Mouse (Mus musculus): ENCODE measurements around the gene 9130230L23Rik. TPM values are rescaled to one million over a fixed set of nuclear protein-coding genes. Genes with fewer than 3 reads are reported as not detected.

Gene 9130230L23Rik
- total and polyA plus RNA-seq, 3 experiments = 0.20 to 0.30 TPM; not detected in 1

DNA sequence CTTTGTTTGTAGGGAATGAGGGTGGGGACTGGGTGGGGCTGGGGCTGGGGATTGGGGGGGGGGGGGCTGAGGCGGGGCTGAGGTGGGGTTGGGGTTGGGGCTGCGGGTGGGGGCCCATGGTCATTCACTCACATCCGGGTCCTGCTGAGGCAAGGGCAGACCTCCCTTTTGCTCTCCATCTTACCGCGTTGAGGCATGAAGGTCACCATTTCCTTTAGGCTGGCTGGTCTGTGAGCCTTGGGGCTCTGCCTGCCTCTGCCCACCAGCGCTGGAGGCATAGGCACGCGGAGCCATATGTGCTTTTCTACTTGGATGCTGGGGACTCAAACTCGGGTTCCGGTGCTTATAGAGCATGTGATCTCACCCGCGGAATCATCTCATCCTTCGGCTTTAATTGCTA lies 28.4 kb downstream of the 9130230L23Rik start:
- in situ Hi-C loops (cut with MboI; ENCODE audit: low pct_ligation_motif_present, low pct_unique_long_range_greater_than_20kb, low sequenced_read_pairs) = no loop called here
- H3K9me3 ChIP-seq (replicated peaks; ENCODE audit: low read length) = no peaks in the 10 kb centered on the region
- no peaks in the 10 kb centered on the region for H3K36me3 ChIP-seq (replicated peaks in 1 of 2; ENCODE audit: control insufficient read depth in 1 of 2, insufficient read depth in 1 of 2, low read length in 1 of 2)
- H3K79me2 ChIP-seq (replicated peaks; ENCODE audit: control insufficient read depth, extremely low read depth, insufficient read depth, poor library complexity, severe bottlenecking) = no peaks in the 10 kb centered on the region
- no peak overlapping the region for H3K4me3 ChIP-seq (replicated peaks in 1 of 3; ENCODE audit: low read depth in 2 of 3, low read length in 2 of 3, poor library complexity in 1 of 3)
- no peak overlapping the region for H3K4me2 ChIP-seq (ENCODE audit: insufficient read depth, low read depth, poor library complexity, severe bottlenecking)
- no peaks in the 10 kb centered on the region for H3K27me3 ChIP-seq (replicated peaks)
- no peak overlapping the region for H3K9ac ChIP-seq (ENCODE audit: insufficient read depth, low read depth)
- H3K27ac ChIP-seq (ENCODE audit: insufficient read depth, low read depth) = no peak overlapping the region
- DNase-seq (ENCODE audit: extremely low read depth) = no peak
- TF ChIP-seq GABPA (IDR thresholded peaks at IDR 0.05; ENCODE audit: insufficient replicate concordance, low read depth, low read length) (no peak), CHD1 (IDR thresholded peaks at IDR 0.05; ENCODE audit: low read depth, low read length) (no peak), ZMIZ1 (IDR thresholded peaks at IDR 0.05; ENCODE audit: low read depth, low read length) (no peak), USF2 (conservative IDR thresholded peaks at IDR 0.05; ENCODE audit: low read depth, low read length) (no peak), NRF1 (IDR thresholded peaks at IDR 0.05; ENCODE audit: low read depth, low read length) (no peak), CHD2 (IDR thresholded peaks at IDR 0.05; ENCODE audit: low read length) (no peak), ZC3H11A (IDR thresholded peaks at IDR 0.05; ENCODE audit: low read depth, low read length) (no peak), BHLHE40 (IDR thresholded peaks at IDR 0.05; ENCODE audit: low read depth, low read length) (no peak), E2F4 (IDR thresholded peaks at IDR 0.05; ENCODE audit: insufficient replicate concordance, low read depth, low read length) (no peak)
- dilution Hi-C loops (cut with MboI; ENCODE audit: extremely low pct_ligation_motif_present, extremely low pct_unique_long_range_greater_than_20kb, low sequenced_read_pairs) = no loop called here
- H3K4me1 ChIP-seq (ENCODE audit: control insufficient read depth in 1 of 2, insufficient read depth in 2 of 2) = no peaks in the 10 kb centered on the region

GRCm38 (mm10) chr5:65973189-65973588 lies 30.9 kb downstream of the 9130230L23Rik start:
- H3K27me3 ChIP-seq (replicated peaks) = no peaks in the 10 kb centered on the region
- H3K27ac ChIP-seq (ENCODE audit: insufficient read depth, low read depth) = no peak overlapping the region
- no peak overlapping the region for H3K4me3 ChIP-seq (replicated peaks in 1 of 3; ENCODE audit: low read depth in 2 of 3, low read length in 2 of 3, poor library complexity in 1 of 3)
- in situ Hi-C loops (cut with MboI; ENCODE audit: low pct_ligation_motif_present, low pct_unique_long_range_greater_than_20kb, low sequenced_read_pairs) = loop anchor here (25.0 kb wide), 1 partner anchor 264 kb away; no protein-coding TSS in a partner anchor
- H3K4me2 ChIP-seq (ENCODE audit: insufficient read depth, low read depth, poor library complexity, severe bottlenecking) = no peak overlapping the region
- no peak for TF ChIP-seq EP300 (IDR thresholded peaks at IDR 0.05; ENCODE audit: low read length)
- no peak for TF ChIP-seq ZKSCAN1 (IDR thresholded peaks at IDR 0.05; ENCODE audit: borderline replicate concordance, low read depth, low read length)
- TF ChIP-seq MYC (IDR thresholded peaks at IDR 0.05; ENCODE audit: low read depth, low read length) = no peak
- no peak for TF ChIP-seq ZNF384 (IDR thresholded peaks at IDR 0.05; ENCODE audit: low read depth, low read length)
- TF ChIP-seq PAX5 (IDR thresholded peaks at IDR 0.05; ENCODE audit: low read length) = no peak
- no peak for TF ChIP-seq USF2 (conservative IDR thresholded peaks at IDR 0.05; ENCODE audit: low read depth, low read length)
- TF ChIP-seq RCOR1 (conservative IDR thresholded peaks at IDR 0.05; ENCODE audit: low read depth, low read length) = no peak
- TF ChIP-seq MAX (IDR thresholded peaks at IDR 0.05; ENCODE audit: low read length) = no peak
- TF ChIP-seq ZMIZ1 (IDR thresholded peaks at IDR 0.05; ENCODE audit: low read depth, low read length) = no peak
- TF ChIP-seq CHD2 (IDR thresholded peaks at IDR 0.05; ENCODE audit: low read length) = no peak
- dilution Hi-C loops (cut with MboI; ENCODE audit: extremely low pct_ligation_motif_present, extremely low pct_unique_long_range_greater_than_20kb, low sequenced_read_pairs) = no loop called here
- no peaks in the 10 kb centered on the region for H3K79me2 ChIP-seq (replicated peaks; ENCODE audit: control insufficient read depth, extremely low read depth, insufficient read depth, poor library complexity, severe bottlenecking)
- H3K4me1 ChIP-seq (ENCODE audit: control insufficient read depth in 1 of 2, insufficient read depth in 2 of 2) = no peaks in the 10 kb centered on the region
- DNase-seq (ENCODE audit: extremely low read depth) = no peak
- no peaks in the 10 kb centered on the region for H3K9me3 ChIP-seq (replicated peaks; ENCODE audit: low read length)
- H3K9ac ChIP-seq (ENCODE audit: insufficient read depth, low read depth) = no peak overlapping the region
- H3K36me3 ChIP-seq (replicated peaks in 1 of 2; ENCODE audit: control insufficient read depth in 1 of 2, insufficient read depth in 1 of 2, low read length in 1 of 2) = no peaks in the 10 kb centered on the region
